Mouse (Mus musculus): ENCODE measurements around the gene A530016L24Rik.

The A530016L24Rik gene

GRCm38 (mm10) chr12:112503003-112503771, 13.9 kb downstream of the A530016L24Rik start:
- DNase-seq (ENCODE audit: low spot score in 2 of 2), result no peak

- DNase-seq (ENCODE audit: low spot score in 2 of 2), result no peak
Measured at GRCm38 (mm10) chr12:112506267-112506666, 17.0 kb downstream of the A530016L24Rik start.

- DNase-seq (ENCODE audit: low spot score in 2 of 2), result no peak
Measured at GRCm38 (mm10) chr12:112507264-112507663, 18.0 kb downstream of the A530016L24Rik start.

- no peak for DNase-seq (ENCODE audit: low spot score in 2 of 2)
Measured at GRCm38 (mm10) chr12:112507984-112508383, 18.7 kb downstream of the A530016L24Rik start.

GRCm38 (mm10) chr12:112510365-112510732, 21.1 kb downstream of the A530016L24Rik start:
- no peak for DNase-seq (ENCODE audit: low spot score in 2 of 2)

- DNase-seq (ENCODE audit: low spot score in 2 of 2), result no peak
Measured at GRCm38 (mm10) chr12:112510733-112511372, 21.6 kb downstream of the A530016L24Rik start.

GRCm38 (mm10) chr12:112514897-112515296, 25.6 kb downstream of the A530016L24Rik start:
- DNase-seq (ENCODE audit: low spot score in 2 of 2), result no peak

- peak; percentile 66 to 76 for DNase-seq (ENCODE audit: low spot score in 2 of 2)
Measured at GRCm38 (mm10) chr12:112516697-112517337, 27.6 kb downstream of the A530016L24Rik start, which contains the start of gene Tmem179. TSS of gene Tmem179 (minus strand) at chr12:112516747.

- DNase-seq (ENCODE audit: low spot score in 2 of 2), result peak in 1 of 2 experiments; percentile 35
Measured at GRCm38 (mm10) chr12:112518105-112518504, 28.9 kb downstream of the A530016L24Rik start.

GRCm38 (mm10) chr12:112533758-112534157, 44.5 kb downstream of the A530016L24Rik start:
- no peak for DNase-seq (ENCODE audit: low spot score in 2 of 2)

- no peak for DNase-seq (ENCODE audit: low spot score in 2 of 2)
Measured at GRCm38 (mm10) chr12:112537233-112537632, 48.0 kb downstream of the A530016L24Rik start.

GRCm38 (mm10) chr12:112538356-112538755, 49.1 kb downstream of the A530016L24Rik start:
- DNase-seq (ENCODE audit: low spot score in 2 of 2), result no peak

- no peak for DNase-seq (ENCODE audit: low spot score in 2 of 2)
Measured at GRCm38 (mm10) chr12:112539466-112539965, 50.3 kb downstream of the A530016L24Rik start.

GRCm38 (mm10) chr12:112540321-112540720, 51.1 kb downstream of the A530016L24Rik start:
- no peak for DNase-seq (ENCODE audit: low spot score in 2 of 2)

- DNase-seq (ENCODE audit: low spot score in 2 of 2), result no peak
Measured at GRCm38 (mm10) chr12:112541483-112542091, 52.3 kb downstream of the A530016L24Rik start.

GRCm38 (mm10) chr12:112542257-112542919, 53.1 kb downstream of the A530016L24Rik start:
- no peak for DNase-seq (ENCODE audit: low spot score in 2 of 2)

GRCm38 (mm10) chr12:112542920-112543300, 53.7 kb downstream of the A530016L24Rik start:
- peak; percentile 61 to 80 for DNase-seq (ENCODE audit: low spot score in 2 of 2)

GRCm38 (mm10) chr12:112543941-112544340, 54.7 kb downstream of the A530016L24Rik start:
- DNase-seq (ENCODE audit: low spot score in 2 of 2), result no peak

- DNase-seq (ENCODE audit: low spot score in 2 of 2), result peak in 1 of 2 experiments; percentile 23
Measured at GRCm38 (mm10) chr12:112544946-112545701, 55.9 kb downstream of the A530016L24Rik start.

- no peak for DNase-seq (ENCODE audit: low spot score in 2 of 2)
Measured at GRCm38 (mm10) chr12:112546110-112546509, 56.9 kb downstream of the A530016L24Rik start.

- no peak for DNase-seq (ENCODE audit: low spot score in 2 of 2)
Measured at GRCm38 (mm10) chr12:112549287-112549686, 60.0 kb downstream of the A530016L24Rik start.
